Mouse (Mus musculus) hindbrain, postnatal 0 days (tissue): ENCODE data around the gene Ubap1l. TPM values are rescaled to one million over a fixed set of nuclear protein-coding genes. Genes with fewer than 3 reads are reported as not detected.

Experiments used
- ATAC-seq: fragments of 200-750 bp; cut with Nextera tagmentation; 2 replicates; pipeline ENCODE4 v1.8.0; 2017; ENCODE audit warnings: mild to moderate bottlenecking, moderate TSS enrichment, moderate library complexity
- DNase-seq: peaks from one replicate; pipeline ENCODE4 v3.0.0-alpha.2; 2015; ENCODE audit warnings: low spot score
- H3K27ac ChIP-seq: fragments of 300-500 bp; sonication (generic); 2 replicates; pipeline ENCODE4 v1.5.1; 2014; ENCODE audit warnings: mild to moderate bottlenecking
- H3K27me3 ChIP-seq: fragments of 300-500 bp; sonication (generic); 2 replicates; pipeline ENCODE4 v1.6.1; 2014; ENCODE audit warnings: low read length, mixed read lengths; ENCODE audit not compliant: insufficient read depth
- H3K36me3 ChIP-seq: fragments of 300-500 bp; sonication (generic); 2 replicates; pipeline ENCODE4 v1.6.1; 2014; ENCODE audit warnings: low read length, mixed read lengths; ENCODE audit not compliant: insufficient read depth
- H3K4me1 ChIP-seq: fragments of 300-500 bp; sonication (generic); 2 replicates; pipeline ENCODE4 v1.6.1; 2014; ENCODE audit warnings: antibody characterized with exemption, low read length, mixed read lengths; ENCODE audit not compliant: insufficient read depth
- H3K4me2 ChIP-seq: fragments of 300-500 bp; sonication (generic); 2 replicates; pipeline ENCODE4 v1.6.1; 2014; ENCODE audit warnings: low read depth, mild to moderate bottlenecking, low read length, moderate library complexity, mixed read lengths
- H3K4me3 ChIP-seq: fragments of 300-500 bp; sonication (generic); 2 replicates; pipeline ENCODE4 v1.5.1; 2014; ENCODE audit warnings: low read length
- H3K9ac ChIP-seq: fragments of 300-500 bp; sonication (generic); replicated peaks from 2 replicates; pipeline ENCODE4 v1.6.1; 2014; ENCODE audit warnings: mild to moderate bottlenecking, low read length, moderate library complexity, mixed read lengths
- H3K9me3 ChIP-seq: fragments of 300-500 bp; sonication (generic); 2 replicates; pipeline ENCODE4 v1.6.1; 2016; ENCODE audit warnings: low read length, mixed read lengths
- CTCF ChIP-seq: IDR thresholded peaks from 2 replicates; pipeline ENCODE4 v1.5.1; 2016; ENCODE audit warnings: antibody characterized with exemption, control low read depth, low read depth
- WGBS: fragments of 180-500 bp; shearing (Covaris S2); extraction: QIAGEN DNeasy Blood & Tissue Kit; methylation state at CpG from one replicate; pipeline ENCODE4 v1.1.7; 2014; 5-methylcytosine and 5-hydroxymethylcytosine counted together
- polyA plus RNA-seq: library from polyadenylated mRNA; unstranded; fragments of >200 nt; fragmentation: Nextera tagmentation; extraction: Ambion mirVana; gene quantifications from 2 replicates; pipeline ENCODE4 v1.2.1, GENCODE M21; 2015
- total RNA-seq: library from RNA; depleted of rRNA; stranded (reverse); fragments of >200 nt; gene quantifications from 2 replicates; pipeline ENCODE4 v1.2.3, GENCODE M21; 2014

The Ubap1l gene
- total and polyA plus RNA-seq, 2 experiments from 2014 or later, result 2.4 to 8.6 TPM

DNA sequence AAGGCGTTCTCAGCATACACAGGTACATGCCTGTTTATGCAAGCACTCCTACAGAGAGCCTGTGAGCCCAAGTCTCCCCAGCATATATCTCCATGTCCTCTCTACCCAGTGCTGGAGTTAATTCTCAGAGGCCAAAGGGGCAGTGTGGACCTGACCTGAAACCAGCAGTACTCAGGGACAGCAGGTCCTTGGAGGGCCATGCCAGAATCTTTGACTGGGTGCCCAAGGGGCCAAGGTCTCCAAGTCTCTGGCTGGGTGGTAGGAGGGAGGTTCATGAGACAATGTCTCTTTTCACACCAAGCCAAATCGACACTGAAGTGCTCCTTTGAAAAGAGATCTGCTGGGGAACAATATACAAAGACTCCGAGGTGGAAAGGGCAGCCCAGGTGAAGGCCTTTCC, 47.0 kb downstream of the Ubap1l start:
- WGBS, result 84% methylated on average over 3 of the region's 3 CpGs
- H3K27ac ChIP-seq, result no peak overlapping the region
- TF ChIP-seq CTCF, result no peak

DNA sequence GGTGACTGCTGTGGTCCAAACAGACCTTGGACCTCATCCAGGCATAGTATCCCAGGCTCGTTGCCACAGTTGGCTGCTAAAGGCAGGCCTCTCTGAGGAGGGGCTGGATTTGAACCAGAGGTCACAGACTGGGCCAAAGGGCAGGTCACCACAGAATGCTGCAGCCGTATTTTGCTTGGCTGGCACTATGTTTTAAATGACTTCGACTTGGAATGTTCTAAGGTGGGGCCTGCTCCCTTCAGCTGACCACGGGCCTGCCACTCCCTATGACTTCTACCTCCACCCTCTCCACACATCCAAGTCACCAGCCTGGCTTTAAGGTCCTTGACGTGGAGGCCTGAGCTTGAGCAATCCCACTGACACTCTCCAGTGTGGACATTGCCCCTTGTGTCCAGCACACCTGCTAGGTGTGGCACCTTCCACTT, 48.0 kb downstream of the Ubap1l start:
- ATAC-seq (no peak), DNase-seq (peak; percentile 12)
- Histone ChIP-seq H3K27me3 (no peaks in the 10 kb centered on the region), H3K27ac (no peak overlapping the region), H3K9me3 (no peaks in the 10 kb centered on the region), H3K4me3 (no peak overlapping the region), H3K36me3 (no peaks in the 10 kb centered on the region), H3K9ac (no peak overlapping the region), H3K4me2 (no peak overlapping the region), H3K4me1 (no peaks in the 10 kb centered on the region)
- no peak for TF ChIP-seq CTCF
- 58% methylated on average over 5 of the region's 5 CpGs for WGBS

More for the DNA sequence above, 47.0 kb downstream of the Ubap1l start:
- H3K36me3 ChIP-seq, result no peaks in the 10 kb centered on the region
- ATAC-seq, result no peak
- H3K9me3 ChIP-seq, result no peaks in the 10 kb centered on the region
- no peak overlapping the region for H3K9ac ChIP-seq
- no peaks in the 10 kb centered on the region for H3K4me1 ChIP-seq
- no peak for DNase-seq
- no peaks in the 10 kb centered on the region for H3K27me3 ChIP-seq
- H3K4me2 ChIP-seq, result no peak overlapping the region
- H3K4me3 ChIP-seq, result no peak overlapping the region

DNA sequence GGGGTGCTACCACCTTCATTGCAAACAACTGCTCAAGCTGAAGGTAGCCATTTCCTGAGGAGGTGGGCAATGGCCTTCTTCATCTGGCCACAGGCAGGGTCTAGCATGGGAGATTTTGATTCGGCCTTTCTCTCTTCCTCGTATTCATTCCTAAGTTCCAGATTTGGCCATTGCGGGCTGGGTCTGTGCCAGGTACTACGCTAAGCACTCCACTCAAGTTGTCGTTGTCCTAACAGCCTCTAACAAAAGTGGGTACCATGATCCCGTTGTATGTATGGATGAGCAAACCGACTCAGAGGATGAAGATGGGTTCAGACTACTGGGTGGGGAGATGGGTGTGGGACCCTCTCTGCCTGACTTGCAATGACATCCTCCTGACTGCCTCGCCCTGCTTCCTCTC, 49.5 kb downstream of the Ubap1l start:
- Histone ChIP-seq H3K27ac (no peak overlapping the region), H3K36me3 (no peaks in the 10 kb centered on the region), H3K27me3 (no peaks in the 10 kb centered on the region), H3K9me3 (no peaks in the 10 kb centered on the region), H3K9ac (no peak overlapping the region), H3K4me1 (no peaks in the 10 kb centered on the region), H3K4me3 (no peak overlapping the region), H3K4me2 (no peak overlapping the region)
- ATAC-seq, result no peak
- TF ChIP-seq CTCF, result no peak
- no peak for DNase-seq
- 95% methylated on average over 8 of the region's 8 CpGs for WGBS

DNA sequence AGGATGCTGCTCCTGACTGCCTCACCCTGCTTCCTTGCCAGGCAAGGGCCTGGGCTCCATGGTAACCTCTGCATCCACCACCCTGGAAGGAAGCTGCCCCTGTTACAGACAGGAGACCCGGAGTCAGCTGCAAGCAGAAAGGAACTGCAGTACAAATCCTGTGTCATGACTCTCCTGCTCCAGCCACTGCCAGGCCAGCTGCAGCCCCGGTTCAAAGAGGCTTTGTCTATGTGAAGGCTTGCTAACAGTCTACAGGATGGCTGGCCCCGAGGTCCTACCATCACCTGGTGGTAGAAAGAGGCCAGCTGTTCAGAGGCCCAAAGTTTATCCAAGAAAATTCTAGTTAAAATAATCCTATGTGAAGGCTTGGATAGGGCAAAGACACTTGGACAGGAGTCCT, 50.5 kb downstream of the Ubap1l start:
- Histone ChIP-seq H3K4me3 (no peak overlapping the region), H3K27ac (no peak overlapping the region), H3K36me3 (no peaks in the 10 kb centered on the region), H3K9ac (no peak overlapping the region), H3K4me2 (no peak overlapping the region), H3K27me3 (no peaks in the 10 kb centered on the region), H3K9me3 (no peaks in the 10 kb centered on the region), H3K4me1 (no peaks in the 10 kb centered on the region)
- DNase-seq (no peak), ATAC-seq (no peak)
- no peak for TF ChIP-seq CTCF
- WGBS, result 77% methylated on average over 3 of the region's 3 CpGs

DNA sequence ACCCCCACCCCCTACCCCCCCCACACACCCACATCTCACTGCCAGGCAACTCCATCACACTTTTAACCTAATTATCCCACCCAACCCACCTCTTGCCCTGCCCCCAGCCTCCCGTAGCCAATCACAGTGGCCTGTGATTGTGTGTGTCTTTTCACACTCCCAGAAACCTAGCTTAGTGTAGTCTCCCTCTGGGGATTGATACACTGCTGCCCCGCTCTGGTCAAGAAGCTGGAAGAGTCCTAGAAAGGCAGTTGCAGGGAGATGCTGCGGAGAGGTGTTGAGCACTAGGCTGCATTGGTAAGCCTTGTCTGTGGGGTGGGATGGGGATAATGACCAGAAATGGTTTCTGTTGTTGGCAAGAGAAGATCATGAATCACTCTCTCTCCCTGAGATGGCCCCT, 56.9 kb downstream of the Ubap1l start:
- Histone ChIP-seq H3K4me3 (no peak overlapping the region), H3K4me1 (no peaks in the 10 kb centered on the region), H3K36me3 (no peaks in the 10 kb centered on the region), H3K9me3 (no peaks in the 10 kb centered on the region), H3K9ac (no peak overlapping the region), H3K4me2 (no peak overlapping the region), H3K27me3 (no peaks in the 10 kb centered on the region), H3K27ac (no peak overlapping the region)
- DNase-seq, result peak; percentile 5
- 51% methylated on average over 3 of the region's 3 CpGs for WGBS
- no peak for ATAC-seq
- TF ChIP-seq CTCF, result no peak

DNA sequence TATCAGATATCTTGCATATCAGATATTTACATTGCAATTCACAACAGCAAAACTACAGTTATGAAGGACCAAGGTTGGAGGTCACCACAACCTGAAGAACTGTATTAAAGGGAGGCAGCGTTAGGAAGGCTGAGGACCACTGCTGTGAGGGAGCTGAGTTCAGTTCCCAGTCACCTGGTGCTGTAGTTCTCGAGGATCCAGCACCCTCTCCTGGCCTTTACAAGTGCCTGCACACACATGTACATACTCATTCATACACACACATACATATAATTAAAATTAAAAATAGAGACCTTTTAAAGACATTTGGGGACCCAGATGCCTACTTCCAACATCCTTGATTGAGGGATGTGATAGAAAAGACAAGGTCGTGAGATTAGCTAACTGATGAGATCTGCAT, 58.8 kb downstream of the Ubap1l start:
- no peaks in the 10 kb centered on the region for H3K4me1 ChIP-seq
- H3K27me3 ChIP-seq, result no peaks in the 10 kb centered on the region
- H3K4me2 ChIP-seq, result no peak overlapping the region
- no peak overlapping the region for H3K9ac ChIP-seq
- no peak overlapping the region for H3K27ac ChIP-seq
- WGBS, result 73% methylated on average over 3 of the region's 3 CpGs
- no peak overlapping the region for H3K4me3 ChIP-seq
- no peak for TF ChIP-seq CTCF
- H3K9me3 ChIP-seq, result no peaks in the 10 kb centered on the region
- H3K36me3 ChIP-seq, result no peaks in the 10 kb centered on the region
- ATAC-seq (no peak), DNase-seq (no peak)

DNA sequence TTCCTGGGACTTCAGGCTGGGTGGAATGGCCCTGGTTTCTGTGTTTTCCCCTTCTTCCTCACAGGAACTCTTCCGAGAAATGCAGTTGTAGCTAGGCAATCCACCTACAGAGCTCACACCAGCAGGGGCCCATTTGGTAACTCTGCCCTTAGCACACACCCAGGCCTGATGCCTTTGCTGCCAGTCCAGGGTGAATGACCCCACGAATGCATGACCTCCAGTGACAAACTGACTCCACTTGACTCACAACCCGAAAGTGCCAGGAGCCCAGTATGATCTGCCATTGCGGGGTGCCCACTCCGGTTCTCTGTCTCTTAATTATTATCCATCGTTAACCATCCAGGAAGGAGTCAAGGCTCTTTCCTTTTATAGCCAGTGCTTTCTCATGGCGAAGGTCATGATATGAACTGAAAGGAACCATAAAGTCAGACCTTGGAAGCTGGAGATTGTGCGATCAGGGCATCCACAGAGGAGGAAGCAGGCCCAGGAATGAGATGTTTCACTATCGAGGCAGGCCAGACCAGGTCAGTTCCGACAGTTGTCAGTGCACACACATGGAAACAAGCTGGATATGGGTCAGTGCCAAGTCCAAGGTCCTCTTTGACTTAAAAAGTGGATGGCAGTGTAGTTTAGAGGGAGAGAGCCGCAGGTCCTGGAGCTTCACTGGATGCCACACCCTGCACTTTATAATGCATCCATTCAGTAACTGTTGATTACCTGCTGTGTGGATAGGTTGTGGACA, 62.1 kb downstream of the Ubap1l start, which contains the start of gene Slc51b:
Slc51b (minus strand) TSS at position 196 of the 742 bp plus-strand sequence.
- no peak for TF ChIP-seq CTCF
- H3K27me3 ChIP-seq, result no peaks in the 10 kb centered on the region
- 81% methylated on average over 11 of the region's 11 CpGs for WGBS
- DNase-seq (no peak), ATAC-seq (no peak)
- H3K9me3 ChIP-seq, result no peaks in the 10 kb centered on the region
- H3K27ac ChIP-seq, result no peak within 1 kb of the TSS
- H3K36me3 ChIP-seq, result no peaks in the 10 kb centered on the region
- no peaks in the 10 kb centered on the region for H3K4me1 ChIP-seq
- H3K4me2 ChIP-seq, result no peak within 1 kb of the TSS
- H3K4me3 ChIP-seq, result no peak within 1 kb of the TSS
- H3K9ac ChIP-seq, result no peak within 1 kb of the TSS
